Mouse (Mus musculus): ENCODE data around the gene Tmem117. TPM values are rescaled to one million over a fixed set of nuclear protein-coding genes. Genes with fewer than 3 reads are reported as not detected.

Gene Tmem117
- polyA plus RNA-seq, 1 experiment, result 4.6 TPM

DNA sequence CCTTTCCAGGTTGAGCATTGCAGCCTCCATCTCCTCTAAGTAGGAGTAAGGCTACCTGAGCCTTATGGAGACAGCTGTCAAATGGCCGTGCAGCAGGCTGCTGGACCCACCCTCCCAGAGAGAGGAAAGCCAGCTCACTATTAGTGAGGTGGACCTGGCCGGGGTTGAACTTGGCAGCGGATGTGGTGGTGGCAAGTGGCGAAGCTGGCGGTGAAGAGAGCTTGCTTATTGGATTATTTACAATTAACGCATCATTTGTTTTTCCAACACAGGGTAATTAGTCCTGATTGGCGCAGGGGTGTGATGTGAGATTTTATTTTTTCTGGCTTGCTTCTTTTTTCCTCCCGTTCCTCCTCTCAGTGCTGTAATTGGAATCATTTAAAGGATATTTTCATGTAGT, 19.4 kb downstream of the Tmem117 start:
- Histone ChIP-seq H3K27ac (ENCODE audit: insufficient read depth, low read depth, low read length) (no peak overlapping the region), H3K36me3 (ENCODE audit: control insufficient read depth, insufficient read depth, low read length) (no peaks in the 10 kb centered on the region), H3K4me1 (ENCODE audit: control insufficient read depth, insufficient read depth, low read length) (peaks cover 6% of the 10 kb centered on the region; the same call in 1 of the 2 replicates), H3K27me3 (replicated peaks; ENCODE audit: control insufficient read depth, insufficient read depth, low read length) (no peaks in the 10 kb centered on the region), H3K4me3 (ENCODE audit: insufficient read depth, low read depth, low read length) (no peak overlapping the region)
- DNase-seq, result no peak
- WGBS, result 60% methylated on average over 8 of the region's 8 CpGs
- no peak for TF ChIP-seq POLR2A (IDR thresholded peaks at IDR 0.05; ENCODE audit: low read depth, low read length)
- TF ChIP-seq CTCF (conservative IDR thresholded peaks at IDR 0.05; ENCODE audit: insufficient read depth, insufficient read length, low read depth, low read length), result no peak

DNA sequence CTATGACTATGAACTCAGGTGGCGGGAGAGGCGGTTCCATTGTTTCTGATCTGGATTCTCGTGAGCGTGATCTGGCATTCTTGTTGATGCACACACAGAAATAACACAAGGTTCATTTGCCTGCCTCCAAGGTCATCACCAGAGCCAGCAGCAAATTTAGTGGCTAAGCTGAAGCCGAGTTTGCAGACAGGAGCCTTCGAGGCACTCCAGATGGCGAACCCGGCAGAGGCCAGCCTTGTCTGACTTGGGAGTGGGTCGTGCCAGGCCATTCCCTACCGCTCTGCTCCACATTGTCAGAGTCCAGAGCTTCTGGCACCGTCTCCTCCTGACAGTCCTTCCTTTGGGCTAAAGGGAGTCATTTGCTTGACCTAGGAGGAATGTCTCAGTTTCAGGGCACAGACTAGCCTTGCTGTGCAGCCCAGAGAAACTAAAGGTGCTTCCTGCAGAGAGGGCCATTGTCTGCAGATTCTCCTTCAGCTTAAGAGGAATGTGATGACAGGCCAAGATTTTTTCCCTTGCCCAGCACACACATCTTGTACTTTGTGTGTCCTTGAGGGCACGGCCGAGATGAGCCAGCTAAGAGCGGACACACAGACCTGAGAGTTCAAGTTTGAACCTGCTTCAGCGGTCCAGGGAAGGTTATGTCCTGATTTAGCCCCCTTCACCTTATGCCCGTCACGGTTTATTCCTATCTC, 20.2 kb downstream of the Tmem117 start:
- H3K27me3 ChIP-seq (replicated peaks; ENCODE audit: control insufficient read depth, insufficient read depth, low read length), result no peaks in the 10 kb centered on the region
- DNase-seq, result peak; percentile 39
- WGBS, result 48% methylated on average over 17 of the region's 17 CpGs
- H3K4me3 ChIP-seq (ENCODE audit: insufficient read depth, low read depth, low read length), result no peak overlapping the region
- TF ChIP-seq POLR2A (IDR thresholded peaks at IDR 0.05; ENCODE audit: low read depth, low read length) (no peak), CTCF (conservative IDR thresholded peaks at IDR 0.05; ENCODE audit: insufficient read depth, insufficient read length, low read depth, low read length) (no peak)
- H3K4me1 ChIP-seq (ENCODE audit: control insufficient read depth, insufficient read depth, low read length), result peaks cover 6% of the 10 kb centered on the region; the same call in 1 of the 2 replicates
- H3K36me3 ChIP-seq (ENCODE audit: control insufficient read depth, insufficient read depth, low read length), result no peaks in the 10 kb centered on the region
- H3K27ac ChIP-seq (ENCODE audit: insufficient read depth, low read depth, low read length), result no peak overlapping the region

DNA sequence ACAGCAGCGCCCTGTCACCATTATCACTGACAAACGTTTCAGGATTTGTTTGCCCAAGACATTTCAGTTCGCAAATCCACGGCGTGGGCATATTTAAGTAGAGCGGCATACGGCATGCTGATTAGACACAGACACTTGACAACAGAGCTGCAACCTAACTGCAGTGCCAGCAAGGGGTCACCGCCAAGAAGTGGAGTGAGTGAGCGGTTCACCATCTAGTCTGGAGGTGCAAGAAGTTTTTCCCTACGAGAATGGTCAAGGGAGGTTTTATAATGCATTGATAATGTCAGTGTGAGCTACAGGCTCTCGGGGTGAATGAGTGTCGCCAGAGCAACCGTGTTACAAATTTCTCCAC, 20.7 kb downstream of the Tmem117 start:
- no peak for DNase-seq
- WGBS, result 82% methylated on average over 13 of the region's 13 CpGs
- TF ChIP-seq CTCF (conservative IDR thresholded peaks at IDR 0.05; ENCODE audit: insufficient read depth, insufficient read length, low read depth, low read length), result no peak
- no peak for TF ChIP-seq POLR2A (IDR thresholded peaks at IDR 0.05; ENCODE audit: low read depth, low read length)
- Histone ChIP-seq H3K4me3 (ENCODE audit: insufficient read depth, low read depth, low read length) (no peak overlapping the region), H3K27me3 (replicated peaks; ENCODE audit: control insufficient read depth, insufficient read depth, low read length) (no peaks in the 10 kb centered on the region), H3K36me3 (ENCODE audit: control insufficient read depth, insufficient read depth, low read length) (no peaks in the 10 kb centered on the region), H3K27ac (ENCODE audit: insufficient read depth, low read depth, low read length) (no peak overlapping the region), H3K4me1 (ENCODE audit: control insufficient read depth, insufficient read depth, low read length) (peaks cover 6% of the 10 kb centered on the region; the same call in 1 of the 2 replicates)

DNA sequence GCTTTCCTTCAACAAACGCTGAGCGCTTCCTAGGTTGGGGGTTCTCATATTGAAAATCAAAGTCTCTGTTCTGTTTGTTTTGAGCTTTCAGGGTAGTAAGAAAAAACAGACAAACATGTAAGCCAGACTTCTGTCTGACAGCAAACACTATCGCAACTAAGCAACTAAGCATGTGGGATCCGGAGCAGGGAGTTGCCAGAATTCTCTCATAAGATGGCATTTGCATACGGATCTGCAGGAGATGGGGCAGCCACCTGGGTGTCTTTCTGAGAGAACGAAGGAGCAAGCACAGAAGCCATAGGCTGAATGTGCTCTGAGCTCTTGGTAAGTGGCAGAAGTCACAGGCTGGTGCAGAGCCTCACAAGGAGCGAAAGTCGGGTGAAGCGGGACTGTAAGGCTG, 22.3 kb downstream of the Tmem117 start:
- H3K27ac ChIP-seq (ENCODE audit: insufficient read depth, low read depth, low read length), result no peak overlapping the region
- peaks cover 6% of the 10 kb centered on the region; the same call in 1 of the 2 replicates for H3K4me1 ChIP-seq (ENCODE audit: control insufficient read depth, insufficient read depth, low read length)
- TF ChIP-seq POLR2A (IDR thresholded peaks at IDR 0.05; ENCODE audit: low read depth, low read length) (no peak), CTCF (conservative IDR thresholded peaks at IDR 0.05; ENCODE audit: insufficient read depth, insufficient read length, low read depth, low read length) (no peak)
- no peak overlapping the region for H3K4me3 ChIP-seq (ENCODE audit: insufficient read depth, low read depth, low read length)
- DNase-seq, result no peak
- no peaks in the 10 kb centered on the region for H3K36me3 ChIP-seq (ENCODE audit: control insufficient read depth, insufficient read depth, low read length)
- 76% methylated on average over 9 of the region's 9 CpGs for WGBS
- no peaks in the 10 kb centered on the region for H3K27me3 ChIP-seq (replicated peaks; ENCODE audit: control insufficient read depth, insufficient read depth, low read length)

DNA sequence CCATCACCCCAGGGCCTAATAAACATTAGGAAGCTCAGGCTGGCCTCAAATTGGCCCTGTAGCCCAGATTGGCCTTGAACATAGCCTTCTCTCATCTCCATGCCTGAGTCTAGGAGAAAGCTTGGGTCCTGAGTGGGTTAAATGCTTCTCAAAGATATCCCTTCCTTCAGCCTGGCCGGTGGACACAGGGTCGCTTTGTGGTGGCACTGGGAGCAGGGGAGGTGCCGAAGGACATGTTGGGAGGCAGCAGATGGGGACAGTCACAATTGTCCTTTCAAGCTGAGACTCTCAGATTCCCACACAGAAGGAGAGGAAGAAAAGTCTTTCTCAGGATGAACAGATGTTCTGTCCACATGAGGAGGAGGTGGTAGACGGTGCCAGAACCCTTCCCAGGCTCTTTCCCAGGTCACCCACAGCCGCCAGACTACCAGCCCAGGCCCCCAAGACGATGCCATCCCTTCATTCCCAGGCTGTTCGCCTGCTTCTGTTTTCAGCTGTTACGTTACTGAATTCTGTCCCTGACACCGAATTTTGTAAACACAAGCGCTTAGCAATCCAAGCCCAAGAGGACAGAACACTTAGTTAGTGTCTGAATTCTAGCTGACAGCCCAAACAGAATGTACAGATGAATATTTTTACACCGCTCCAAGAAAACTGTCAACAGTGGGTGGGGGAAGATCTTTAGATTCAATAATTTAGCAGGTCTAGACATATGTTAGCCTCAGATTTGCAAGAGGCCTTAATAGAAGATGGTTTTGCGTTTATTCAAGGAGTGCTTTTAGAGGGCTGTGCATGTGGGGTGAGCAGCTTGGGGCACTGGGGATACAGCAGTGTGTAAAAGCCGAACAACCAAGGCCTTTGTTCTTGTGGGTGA, 23.2 kb downstream of the Tmem117 start:
- Histone ChIP-seq H3K4me1 (ENCODE audit: control insufficient read depth, insufficient read depth, low read length) (peaks cover 6% of the 10 kb centered on the region; the same call in 1 of the 2 replicates), H3K36me3 (ENCODE audit: control insufficient read depth, insufficient read depth, low read length) (no peaks in the 10 kb centered on the region), H3K4me3 (ENCODE audit: insufficient read depth, low read depth, low read length) (no peak overlapping the region), H3K27me3 (replicated peaks; ENCODE audit: control insufficient read depth, insufficient read depth, low read length) (no peaks in the 10 kb centered on the region), H3K27ac (ENCODE audit: insufficient read depth, low read depth, low read length) (no peak overlapping the region)
- no peak for TF ChIP-seq CTCF (conservative IDR thresholded peaks at IDR 0.05; ENCODE audit: insufficient read depth, insufficient read length, low read depth, low read length)
- TF ChIP-seq POLR2A (IDR thresholded peaks at IDR 0.05; ENCODE audit: low read depth, low read length), result no peak
- 79% methylated on average over 13 of the region's 13 CpGs for WGBS
- no peak for DNase-seq

DNA sequence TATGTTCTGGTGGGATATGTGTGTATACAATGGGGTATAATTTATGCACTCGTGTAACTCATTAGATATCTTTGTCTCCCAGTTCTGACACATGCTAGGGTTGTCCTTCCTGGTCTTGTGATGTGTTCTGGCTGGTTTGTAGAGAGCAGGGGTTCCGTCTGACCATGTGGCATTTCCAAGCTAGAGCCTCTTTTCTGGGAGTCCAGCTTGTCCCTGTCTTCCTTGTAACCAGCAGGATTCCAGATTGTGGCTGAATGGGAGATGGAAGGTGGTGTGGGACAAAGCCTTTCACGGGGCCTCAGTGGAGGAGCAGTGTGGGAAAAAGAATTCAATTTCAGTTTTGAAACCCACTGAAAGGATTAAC, 23.8 kb downstream of the Tmem117 start:
- Histone ChIP-seq H3K4me1 (ENCODE audit: control insufficient read depth, insufficient read depth, low read length) (peaks cover 6% of the 10 kb centered on the region; the same call in 1 of the 2 replicates), H3K27me3 (replicated peaks; ENCODE audit: control insufficient read depth, insufficient read depth, low read length) (no peaks in the 10 kb centered on the region), H3K4me3 (ENCODE audit: insufficient read depth, low read depth, low read length) (no peak overlapping the region), H3K36me3 (ENCODE audit: control insufficient read depth, insufficient read depth, low read length) (no peaks in the 10 kb centered on the region), H3K27ac (ENCODE audit: insufficient read depth, low read depth, low read length) (no peak overlapping the region)
- 84% methylated on average over 3 of the region's 3 CpGs for WGBS
- TF ChIP-seq POLR2A (IDR thresholded peaks at IDR 0.05; ENCODE audit: low read depth, low read length) (no peak), CTCF (conservative IDR thresholded peaks at IDR 0.05; ENCODE audit: insufficient read depth, insufficient read length, low read depth, low read length) (no peak)
- DNase-seq, result no peak

DNA sequence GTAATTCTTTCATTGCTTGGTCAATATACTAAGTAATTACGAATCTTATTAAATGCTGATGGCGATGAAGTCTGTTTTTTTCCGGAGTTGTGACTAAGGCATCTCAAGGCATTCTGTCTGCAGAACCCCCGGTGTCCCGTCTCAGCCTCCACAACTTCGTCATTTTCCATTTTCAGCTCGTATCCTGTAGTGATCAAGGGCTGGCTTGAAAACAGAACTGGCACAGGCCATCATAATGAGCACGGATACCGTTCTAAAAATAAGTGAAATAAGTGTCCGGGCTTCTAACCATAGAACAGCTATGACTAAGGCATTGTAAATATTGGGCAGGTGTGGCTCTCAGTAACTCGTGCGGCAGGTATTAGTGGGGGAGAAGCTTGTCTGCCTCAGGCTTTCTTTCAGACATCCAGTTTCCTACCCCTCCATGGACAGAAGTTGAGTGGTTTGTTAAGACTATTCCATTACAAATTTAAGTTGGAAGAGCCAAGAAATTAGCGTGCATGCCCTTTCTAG, 26.8 kb downstream of the Tmem117 start:
- no peak for DNase-seq
- no peak for TF ChIP-seq CTCF (conservative IDR thresholded peaks at IDR 0.05; ENCODE audit: insufficient read depth, insufficient read length, low read depth, low read length)
- no peak for TF ChIP-seq POLR2A (IDR thresholded peaks at IDR 0.05; ENCODE audit: low read depth, low read length)
- Histone ChIP-seq H3K36me3 (ENCODE audit: control insufficient read depth, insufficient read depth, low read length) (no peaks in the 10 kb centered on the region), H3K27ac (ENCODE audit: insufficient read depth, low read depth, low read length) (no peak overlapping the region), H3K4me1 (ENCODE audit: control insufficient read depth, insufficient read depth, low read length) (no peaks in the 10 kb centered on the region), H3K27me3 (replicated peaks; ENCODE audit: control insufficient read depth, insufficient read depth, low read length) (no peaks in the 10 kb centered on the region), H3K4me3 (ENCODE audit: insufficient read depth, low read depth, low read length) (no peak overlapping the region)
- WGBS, result 80% methylated on average over 13 of the region's 13 CpGs
